Comparison of ENCODE assay signal across 15 mouse cellular contexts in the genomic region with DNA sequence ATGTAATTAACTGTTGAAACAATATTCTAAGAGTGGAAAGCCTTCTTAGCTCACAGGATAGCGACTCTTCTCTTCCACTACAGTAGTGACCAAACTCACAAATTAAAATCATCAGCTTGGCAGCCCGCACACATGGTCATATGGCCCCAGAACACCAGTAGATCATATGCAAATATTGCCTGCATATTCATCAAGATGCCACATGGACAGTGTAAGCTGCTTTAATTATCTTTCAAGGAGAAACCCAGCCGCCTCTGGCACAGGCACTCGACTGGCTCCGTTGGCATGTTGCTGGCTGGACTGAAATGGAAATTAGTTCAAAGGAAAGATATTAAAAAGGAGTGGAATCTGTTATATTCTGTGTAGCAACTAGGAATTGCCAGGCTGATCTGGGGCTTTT. TPM values are rescaled to one million over a fixed set of nuclear protein-coding genes. Genes with fewer than 3 reads are reported as not detected.
A peak's percentile ranks its signal among the peaks of the same experiment; 100 is the strongest.
DNase-seq lines count a peak whose midpoint lies in the region; ATAC-seq and TF ChIP-seq lines count a peak whose summit lies in the region.
"Had no signal": no experiment of that assay in that cellular context is flagged by ENCODE, and none has a peak within 500 bp of the region (broad histone marks: within the 10 kb centered on the region; RNA-seq: fewer than 3 reads in every experiment).

No protein-coding gene starts in this region.

- H3K27ac ChIP-seq in cerebellum, adult 2 months (ENCODE audit: insufficient read depth, low read length): no peak overlapping the region
- no peak overlapping the region for H3K27ac ChIP-seq in midbrain, postnatal 0 days (ENCODE audit: low read depth, low read length)
- H3K27ac ChIP-seq: limb, embryonic 13.5 days; liver, embryonic 14.5 days had no signal

- H3K27me3 ChIP-seq in cerebellum, adult 2 months (ENCODE audit: control insufficient read depth, insufficient read depth, low read length): no peaks in the 10 kb centered on the region
- no peaks in the 10 kb centered on the region for H3K27me3 ChIP-seq in midbrain, postnatal 0 days (ENCODE audit: insufficient read depth, low read length)

- H3K4me1 ChIP-seq in cerebellum, adult 2 months (ENCODE audit: control insufficient read depth, insufficient read depth, low read length): no peaks in the 10 kb centered on the region
- H3K4me1 ChIP-seq in midbrain, postnatal 0 days (ENCODE audit: insufficient read depth, low read length): no peaks in the 10 kb centered on the region

- DNase-seq in cerebellum, postnatal 10 days: peak; percentile 65 to 73
- no peak for DNase-seq in cerebellum, adult 2 months
- DNase-seq in heart, adult 8-10 months (ENCODE audit: low spot score): peak; percentile 10
- no peak for DNase-seq in heart, postnatal 25 days (ENCODE audit: low spot score)
- DNase-seq in left cerebral cortex, postnatal 4 days: peak; percentile 56
- no peak for DNase-seq in left cerebral cortex, adult 11 months (ENCODE audit: low spot score)
- DNase-seq in midbrain, postnatal 0 days (ENCODE audit: low spot score): peak; percentile 54
- DNase-seq in B cell, adult 2 months: no peak
- DNase-seq: adrenal gland, adult 2 months; kidney, adult 18-20 months; kidney, postnatal 10 days; thymus, postnatal 36 days had no signal

- no peak for TF ChIP-seq CTCF in cerebellum, adult 2 months (IDR thresholded peaks at IDR 0.05; ENCODE audit: borderline replicate concordance, insufficient read depth, low read depth, low read length)
- no peak for TF ChIP-seq CTCF in midbrain, postnatal 0 days (IDR thresholded peaks at IDR 0.05)

- H3K4me3 ChIP-seq in cerebellum, adult 2 months (replicated peaks; ENCODE audit: insufficient read depth, low read depth, low read length): no peak overlapping the region
- no peak overlapping the region for H3K4me3 ChIP-seq in midbrain, postnatal 0 days (ENCODE audit: low read depth, low read length)
- H3K4me3 ChIP-seq: erythroblast, embryonic 14.5 days; limb, embryonic 13.5 days had no signal

- H3K4me2 ChIP-seq in midbrain, postnatal 0 days (ENCODE audit: low read depth, low read length, poor library complexity, severe bottlenecking): no peak overlapping the region
- H3K4me2 ChIP-seq: limb, embryonic 13.5 days had no signal

- H3K36me3 ChIP-seq in midbrain, postnatal 0 days (ENCODE audit: insufficient read depth, low read length): no peaks in the 10 kb centered on the region
- H3K36me3 ChIP-seq: limb, embryonic 13.5 days had no signal

- intact Hi-C loops in heart, postnatal 25 days (cut with DNase I): no loop called here
- intact Hi-C loops in left cerebral cortex, postnatal 4 days (cut with DNase I): no loop called here

- no peak overlapping the region for H3K9ac ChIP-seq in midbrain, postnatal 0 days (replicated peaks; ENCODE audit: low read length, poor library complexity, severe bottlenecking)
- H3K9ac ChIP-seq: limb, embryonic 13.5 days; liver, embryonic 14.5 days had no signal

- 28% methylated on average over 5 of the region's 5 CpGs for WGBS in cerebellum, adult 2 months
- 54% methylated on average over 5 of the region's 5 CpGs for WGBS in midbrain, postnatal 0 days

- TF ChIP-seq POLR2A in cerebellum, adult 2 months (IDR thresholded peaks at IDR 0.05; ENCODE audit: borderline replicate concordance, insufficient read depth, low read length): no peak

- no peaks in the 10 kb centered on the region for H3K9me3 ChIP-seq in midbrain, postnatal 0 days (ENCODE audit: low read length)

- no peak for ATAC-seq in midbrain, postnatal 0 days (ENCODE audit: low FRiP score)

RNA-seq across cellular contexts. Expression of gene Kif26b, which starts 6.5 kb away (rescaled TPM):
- 15.6 and 17.3 TPM in 2 replicates for polyA plus RNA-seq in cerebellum, adult 2 months (2012; rRNA removed)
- 1 to 10 TPM; 2.7 to 5.7 (median 4.1) TPM for total RNA-seq in heart, adult 8-10 months (2022)
- 1 to 10 TPM; 4.2 to 4.4 TPM for total RNA-seq in heart, postnatal 25 days (2021)
- total RNA-seq in left cerebral cortex, postnatal 4 days (2021): 10 to 100 TPM; 44.1 to 49.3 TPM
- 75.2 and 75.8 TPM in 2 replicates for total RNA-seq in midbrain, postnatal 0 days (2014; rRNA removed)
- 6.0 and 6.4 TPM in 2 replicates for polyA plus RNA-seq in midbrain, postnatal 0 days (2015; fragmentation: Nextera tagmentation; extraction: Ambion mirVana)
- polyA plus RNA-seq: erythroblast, embryonic 14.5 days had no signal

Comparison
In these comparisons a context has a peak if more than half of its experiments do, and no peak if none do; other contexts are left out.
1. DNase-seq: peak in cerebellum, postnatal 10 days (2 of 2), heart, adult 8-10 months (single experiment), left cerebral cortex, postnatal 4 days (single experiment) and midbrain, postnatal 0 days (single experiment); none in cerebellum, adult 2 months (0 of 2), heart, postnatal 25 days (single experiment), left cerebral cortex, adult 11 months (single experiment) and B cell, adult 2 months (0 of 2).
2. RNA of gene Kif26b, which starts 6.5 kb away (total RNA-seq): 75.2 to 75.8 TPM in midbrain, postnatal 0 days and 44.1 to 49.3 TPM in left cerebral cortex, postnatal 4 days; 2.7 to 5.7 TPM in heart, adult 8-10 months and 4.2 to 4.4 TPM in heart, postnatal 25 days; every median in the first group is over 4 times any median in the second.